Mouse (Mus musculus) left cerebral cortex, postnatal 36 days (tissue): Measurements from ENCODE around the gene Gstp1. TPM values are rescaled to one million over a fixed set of nuclear protein-coding genes. Genes with fewer than 3 reads are reported as not detected.
"Not testable (repeated sequence)": the region's sequence is repeated elsewhere in the genome, so short reads cannot be mapped to it uniquely, and the experiment has no call there.

Source experiments
- DNase-seq, 2 experiments: peaks; one replicate each; pipeline ENCODE4 v3.0.0; 2021 to 2022; ENCODE audit warnings: low spot score in 2 of 2, mixed read lengths in 1 of 2
- intact Hi-C: fragments of 180-260 bp; cut with DNase I; formaldehyde crosslinking; loops from one replicate; pipeline ENCODE4 v1.15.1; 2025
- total RNA-seq, 2 experiments: library from RNA; stranded (reverse); gene quantifications; 2 replicates each; pipeline ENCODE4 v1.2.3; 2021

Gene Gstp1
- total RNA-seq, 2 experiments from 2014 or later = 301 to 332 TPM

DNA sequence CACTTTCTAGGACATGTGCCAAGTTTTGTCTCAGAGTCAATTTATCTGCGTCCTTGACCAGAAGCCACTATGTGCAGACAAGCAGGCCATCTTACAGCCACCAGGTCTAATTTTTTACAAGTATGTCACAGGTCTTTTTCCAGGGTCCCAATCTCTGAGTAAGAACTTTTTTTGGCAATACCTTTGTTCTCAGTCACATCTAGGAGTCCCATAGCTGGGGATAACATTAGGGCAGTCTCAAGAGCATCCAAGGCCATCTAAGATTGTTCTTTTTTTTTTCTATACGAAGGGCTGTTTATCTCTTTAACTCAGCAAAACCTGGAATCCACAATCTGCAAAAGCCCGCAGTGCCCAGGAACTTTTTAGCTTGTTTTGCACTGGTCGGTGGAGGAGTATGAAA, 25.6 kb upstream of the Gstp1 start:
- DNase-seq, intact Hi-C loops: not testable (repeated sequence)

DNA sequence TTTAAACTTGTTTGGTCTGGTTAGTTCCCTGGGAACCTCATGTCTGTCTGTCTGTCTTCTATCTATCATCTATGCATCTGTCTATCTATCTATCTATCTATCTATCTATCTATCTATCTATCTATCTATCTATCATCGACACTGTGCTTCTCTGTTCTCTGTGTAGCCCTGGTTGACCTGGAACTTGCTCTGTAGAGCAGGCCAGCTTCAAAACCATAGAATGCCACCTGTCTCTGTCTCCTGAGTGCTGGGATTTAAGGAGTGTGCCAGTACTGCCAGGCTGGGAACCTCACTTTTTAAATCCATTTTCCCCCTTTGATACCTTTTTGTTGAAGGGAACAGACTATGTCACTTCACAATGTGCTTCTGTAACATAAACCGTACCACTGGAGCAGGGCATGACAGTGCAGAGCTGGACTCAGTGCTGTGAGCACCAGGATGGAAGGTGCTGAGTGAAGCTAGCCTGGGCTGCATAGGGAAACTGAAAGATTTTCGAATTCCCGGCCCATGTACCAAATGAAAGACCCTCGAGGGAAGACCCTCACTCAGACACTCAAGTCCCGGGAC, 23.2 kb upstream of the Gstp1 start:
- DNase-seq = no peak
- intact Hi-C loops = no loop called here

DNA sequence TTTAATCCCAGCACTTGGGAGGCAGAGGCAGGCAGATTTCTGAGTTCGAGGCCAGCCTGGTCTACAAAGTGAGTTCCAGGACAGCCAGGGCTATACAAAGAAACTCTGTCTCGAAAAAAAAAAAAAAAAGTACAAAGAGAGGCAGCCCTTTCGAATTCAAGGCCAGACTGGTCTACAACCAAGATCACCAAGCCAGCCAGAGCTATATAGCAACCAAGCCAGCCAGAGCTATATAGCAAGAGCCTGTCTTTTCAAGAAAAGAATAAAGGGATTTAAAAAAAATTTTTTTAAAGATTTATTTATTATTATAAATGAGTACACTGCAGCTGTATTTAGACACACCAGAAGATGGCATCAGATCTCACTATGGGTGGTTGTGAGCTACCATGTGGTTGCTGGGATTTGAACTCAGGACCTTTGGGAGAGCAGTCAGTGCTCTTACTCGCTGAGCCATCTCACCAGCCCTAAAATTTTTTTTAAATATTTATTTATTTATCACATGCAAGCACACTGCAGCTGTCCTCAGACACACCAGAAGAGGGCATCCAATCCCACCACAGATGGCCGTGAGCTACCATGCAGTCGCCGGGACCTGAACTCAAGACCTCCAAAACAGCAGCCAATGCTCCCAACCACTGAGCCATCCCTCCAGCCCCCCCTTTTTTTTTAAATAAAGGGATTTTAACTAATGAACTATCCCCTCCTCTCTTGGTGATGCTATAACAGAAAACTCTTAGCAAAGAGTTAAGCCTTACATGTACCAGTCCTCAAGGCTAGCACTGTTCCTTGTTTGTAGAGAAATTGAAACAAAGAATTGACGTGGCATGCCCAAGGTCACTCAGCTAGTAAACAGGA, 22.5 kb upstream of the Gstp1 start:
- intact Hi-C loops, DNase-seq: not testable (repeated sequence)

DNA sequence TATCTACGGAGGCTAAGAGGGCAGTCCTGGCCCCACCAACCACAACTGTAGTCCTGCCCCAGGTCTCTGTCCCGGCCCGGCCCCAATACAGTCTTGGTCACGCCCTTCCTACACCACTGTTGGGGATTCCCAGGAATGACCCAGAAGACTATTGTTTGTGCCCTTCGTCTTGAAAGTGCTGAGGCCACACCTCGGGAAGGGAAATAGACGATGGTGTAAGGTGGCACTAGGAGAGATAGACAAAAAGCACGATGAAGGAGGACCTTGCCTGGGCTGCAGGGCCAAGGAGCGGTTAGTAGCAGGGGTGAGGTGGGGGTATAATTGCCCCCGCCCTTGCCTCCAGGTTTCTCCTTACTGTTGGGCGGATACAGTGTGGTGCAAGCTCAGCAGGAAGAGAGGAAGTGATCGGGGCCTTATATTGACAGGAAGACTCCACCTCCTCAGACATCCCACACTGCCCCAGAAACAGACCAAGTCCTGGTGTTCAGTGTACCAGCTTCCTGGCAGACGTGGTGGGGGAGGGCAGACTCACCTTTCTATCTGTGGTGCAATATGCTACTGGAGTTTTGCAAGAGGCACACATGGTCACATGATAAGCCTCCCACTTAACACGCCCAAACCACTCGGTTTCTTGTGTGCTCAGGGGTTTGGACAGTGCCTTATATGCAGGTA, 21.4 kb upstream of the Gstp1 start, which contains the start of gene Gstp3:
Gene Gstp3 (minus strand): TSS at position 501 of the 672 bp plus-strand sequence.
- no peak for DNase-seq
- intact Hi-C loops = no loop called here

DNA sequence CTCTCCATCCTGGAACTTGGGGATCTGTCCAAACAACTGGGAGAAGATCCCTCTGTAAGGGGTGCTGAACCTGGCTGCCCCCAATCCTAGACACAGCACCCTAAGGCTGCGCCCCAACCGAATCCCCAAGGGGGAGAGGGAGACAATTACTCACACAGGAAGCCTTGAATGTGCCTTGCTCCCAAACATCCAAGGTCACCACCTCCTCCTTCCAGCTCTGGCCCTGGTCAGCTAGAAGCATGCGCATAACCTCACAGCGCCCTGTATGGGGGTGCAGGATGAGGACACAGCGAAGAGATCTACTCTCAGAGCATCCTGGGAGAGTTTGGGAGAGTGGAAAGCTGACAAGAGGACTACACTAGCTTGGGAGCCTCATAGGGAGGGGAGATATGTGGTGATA, 20.8 kb upstream of the Gstp1 start:
- intact Hi-C loops = no loop called here
- no peak for DNase-seq

DNA sequence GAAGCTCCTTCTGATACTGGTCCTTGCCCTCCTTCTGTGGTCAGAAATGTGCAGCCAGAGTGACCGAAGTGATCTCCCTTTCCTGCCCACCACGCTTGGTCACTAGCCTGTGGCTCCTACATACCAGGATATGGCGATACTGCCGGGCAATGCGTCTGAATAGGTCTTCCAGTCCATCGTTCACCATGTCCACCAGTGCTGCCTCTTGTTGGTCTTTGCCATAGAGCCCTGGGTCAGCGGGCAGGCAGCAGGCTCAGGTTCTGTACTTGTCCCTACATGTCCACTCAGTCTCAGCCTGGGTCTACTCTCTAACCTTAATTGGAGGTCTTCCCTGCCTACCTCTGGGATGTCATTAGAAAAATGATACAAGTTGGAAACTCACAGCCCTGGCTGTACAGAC, 20.2 kb upstream of the Gstp1 start:
- intact Hi-C loops = no loop called here
- DNase-seq = no peak

DNA sequence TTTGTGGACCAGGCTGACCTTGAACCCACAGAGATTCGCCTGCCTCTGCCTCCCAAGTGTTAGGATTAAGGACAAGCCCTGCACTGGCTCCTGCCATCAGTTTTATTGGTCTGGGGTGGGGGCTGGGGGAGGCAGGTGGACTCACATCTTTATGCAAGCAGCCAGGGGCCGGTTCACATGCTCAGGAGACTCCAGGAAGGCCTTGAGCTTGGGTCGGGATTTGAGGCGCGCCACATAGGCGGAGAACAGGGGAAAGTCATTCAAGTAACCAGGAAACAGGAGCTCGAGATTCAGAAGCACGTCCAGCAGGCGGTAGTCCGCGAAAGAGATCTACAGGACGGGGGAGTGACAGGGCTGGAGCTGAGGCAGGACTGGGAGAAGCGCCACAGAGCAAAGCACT, 19.6 kb upstream of the Gstp1 start:
- DNase-seq = no peak
- intact Hi-C loops = no loop called here

DNA sequence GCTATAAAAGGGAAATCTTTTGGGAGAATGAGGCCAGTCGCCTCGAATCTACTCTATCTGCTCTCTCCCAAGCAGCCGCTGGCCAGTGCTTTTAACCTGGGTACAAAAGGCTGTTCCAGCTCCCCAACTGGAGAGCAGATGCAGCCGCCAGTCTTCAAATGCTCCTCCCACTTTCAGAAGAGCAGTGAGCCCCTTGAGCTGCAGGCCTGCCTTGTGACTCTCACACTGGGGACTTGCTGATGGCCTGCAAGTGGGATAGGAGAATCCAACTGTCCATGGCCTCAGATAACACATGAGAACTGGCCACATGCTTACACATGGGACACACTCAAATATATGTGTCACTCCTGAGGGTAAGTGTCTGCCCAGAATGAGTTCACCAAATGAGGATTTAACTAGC, 18.9 kb upstream of the Gstp1 start:
- intact Hi-C loops = no loop called here
- no peak for DNase-seq

DNA sequence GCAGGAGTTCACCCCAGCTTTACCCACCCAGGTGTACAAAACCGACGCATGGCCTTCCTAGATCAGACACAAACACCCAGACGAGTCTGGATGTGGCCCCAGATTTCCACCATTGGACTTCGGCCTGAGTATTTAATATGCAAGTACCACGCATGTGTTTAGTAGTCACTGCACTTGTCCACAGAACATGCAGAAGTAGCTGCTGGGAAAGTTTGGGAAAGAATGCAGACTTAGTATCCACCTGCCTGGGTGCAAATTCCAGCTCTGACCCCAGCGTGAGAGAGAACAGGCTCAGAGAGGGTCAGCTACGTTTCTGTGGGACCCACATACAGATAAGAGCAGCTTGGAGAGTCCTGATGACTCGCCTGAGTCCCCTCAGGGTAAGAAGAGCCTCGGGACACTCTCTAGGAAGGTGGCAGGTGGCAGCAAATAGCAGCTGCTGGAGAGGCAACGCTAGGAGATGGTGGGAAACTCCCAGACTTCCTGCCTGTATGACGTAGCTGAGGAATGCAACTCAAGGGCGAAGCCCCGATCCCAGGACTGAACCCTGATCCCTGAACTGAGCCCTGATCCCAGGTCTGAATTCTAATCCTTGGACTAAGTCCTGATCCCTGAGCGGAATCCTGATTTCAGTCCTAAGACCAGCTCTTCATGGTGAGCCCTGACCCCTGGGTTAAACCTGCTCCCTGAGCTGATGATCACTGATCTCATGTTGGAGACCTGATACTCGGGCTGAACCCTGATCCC, 18.3 kb upstream of the Gstp1 start:
- intact Hi-C loops = no loop called here
- DNase-seq = no peak

DNA sequence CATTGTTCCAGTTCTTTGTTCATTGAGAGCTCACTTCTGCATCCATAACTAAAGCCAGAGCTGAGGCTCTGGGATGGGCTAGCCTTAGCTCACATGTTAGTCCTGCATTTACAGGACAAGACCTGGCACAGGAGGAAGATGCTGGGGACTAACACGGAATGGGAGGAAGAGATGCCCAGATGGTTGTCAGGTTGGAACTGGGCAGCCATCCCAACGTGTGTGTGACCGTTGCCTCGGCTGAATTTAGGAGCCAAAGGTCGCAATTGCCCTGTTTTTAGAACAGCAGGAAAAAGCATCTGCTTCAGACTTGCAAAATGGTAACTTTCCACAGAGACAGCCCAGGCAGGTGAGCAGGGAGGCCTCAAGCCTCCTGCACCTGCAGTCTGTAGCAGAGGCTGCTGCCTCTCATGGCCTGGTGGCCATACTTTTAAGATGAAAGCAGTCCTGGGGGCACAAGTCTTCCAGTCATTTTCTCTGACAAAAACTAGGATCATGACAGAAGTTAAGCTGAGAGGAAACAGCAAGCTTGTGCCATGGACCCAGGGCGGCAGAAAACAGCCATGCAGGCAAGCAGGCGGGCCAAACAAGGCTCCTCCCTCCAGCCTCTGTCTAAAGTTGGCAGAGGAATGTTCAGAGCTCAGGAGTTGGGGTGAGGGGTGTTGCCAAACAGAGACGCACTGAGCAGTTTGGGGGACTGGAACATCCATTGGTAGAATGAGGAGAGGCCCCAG, 17.6 kb upstream of the Gstp1 start:
- DNase-seq = no peak
- intact Hi-C loops = no loop called here

DNA sequence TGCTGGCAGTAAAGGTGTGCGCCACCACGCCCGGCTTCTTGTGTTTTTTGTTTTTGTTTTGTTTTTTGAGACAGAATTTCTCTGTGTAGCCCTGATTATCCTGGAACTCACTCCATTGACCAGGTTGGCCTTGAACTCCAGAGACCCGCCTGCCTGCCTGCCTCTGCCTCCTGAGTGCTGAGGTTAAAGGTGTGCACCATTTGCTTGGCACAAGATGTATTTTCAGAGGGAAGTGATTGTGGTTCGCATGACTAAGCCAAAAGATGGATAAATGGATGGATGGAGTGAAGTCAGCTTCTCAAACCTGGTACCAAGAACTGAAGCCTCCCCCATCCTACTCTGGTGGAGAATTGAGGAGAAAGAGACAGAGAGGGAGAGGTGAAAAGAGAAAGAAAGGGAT, 16.8 kb upstream of the Gstp1 start:
- intact Hi-C loops = no loop called here

DNA sequence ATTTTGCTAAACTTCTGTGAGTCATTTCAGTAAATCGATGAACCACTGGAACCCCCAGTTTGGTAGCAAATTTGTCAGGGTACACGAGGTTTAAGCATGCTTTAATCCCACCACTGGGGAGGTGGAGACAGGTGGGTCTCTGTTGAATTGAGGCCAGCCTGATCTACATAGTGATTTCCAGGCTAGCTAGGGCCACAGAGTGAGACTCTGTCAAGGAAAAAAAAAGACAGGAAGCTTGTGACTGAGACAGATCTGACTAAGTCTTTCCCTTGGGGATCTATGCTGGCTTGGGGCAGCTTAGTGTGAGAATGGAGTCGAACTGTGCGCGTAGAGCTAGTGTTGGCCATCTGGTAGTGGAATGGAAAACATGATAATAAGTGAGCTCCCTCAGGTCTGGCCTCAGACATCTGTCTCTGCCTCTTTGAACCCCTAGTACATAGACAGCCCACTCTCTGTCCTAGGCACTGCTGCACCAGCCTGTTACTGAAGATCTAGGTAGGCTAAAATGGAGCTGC, 14.8 kb upstream of the Gstp1 start:
- intact Hi-C loops = no loop called here
- DNase-seq = no peak

More for the DNA sequence above, 16.8 kb upstream of the Gstp1 start:
- no peak for DNase-seq

DNA sequence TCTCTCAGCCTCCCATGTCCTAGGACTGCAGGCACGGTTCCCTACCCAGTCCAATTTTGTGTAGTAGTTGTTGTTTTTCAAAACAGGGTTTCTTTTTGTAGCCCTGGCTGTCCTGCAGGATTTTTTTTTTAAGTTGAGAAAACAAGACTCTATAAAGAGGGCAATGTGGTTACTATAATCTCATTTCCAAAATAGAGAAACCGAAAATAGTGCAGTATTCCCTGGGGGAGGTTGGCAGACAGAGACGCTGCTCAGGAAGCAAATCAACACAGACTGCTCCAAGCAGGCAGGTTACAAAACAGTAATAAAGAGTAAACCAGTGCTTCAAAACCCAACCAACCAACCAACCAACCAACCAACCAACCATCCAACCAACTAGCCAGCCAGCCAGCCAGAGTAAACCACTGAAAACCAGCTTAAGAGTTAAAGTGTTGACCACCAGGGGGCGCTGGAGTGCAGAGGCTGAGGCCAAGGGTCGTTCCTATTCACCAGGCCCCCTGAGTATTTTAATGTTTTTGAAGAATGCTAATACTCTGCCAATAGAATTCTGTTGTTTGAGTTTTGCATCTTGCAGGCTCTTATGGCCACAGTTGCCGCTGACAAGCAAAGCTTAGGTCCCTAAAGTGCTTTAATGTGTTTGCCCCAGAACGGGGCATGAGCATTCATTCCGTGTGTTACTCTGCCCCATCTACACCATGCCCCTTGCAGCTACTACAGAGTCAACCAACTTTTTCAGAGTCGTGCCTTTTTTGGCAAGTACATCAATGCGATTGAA, 14.1 kb upstream of the Gstp1 start:
- peak in 1 of 2 experiments; percentile 25 for DNase-seq
- intact Hi-C loops = no loop called here

DNA sequence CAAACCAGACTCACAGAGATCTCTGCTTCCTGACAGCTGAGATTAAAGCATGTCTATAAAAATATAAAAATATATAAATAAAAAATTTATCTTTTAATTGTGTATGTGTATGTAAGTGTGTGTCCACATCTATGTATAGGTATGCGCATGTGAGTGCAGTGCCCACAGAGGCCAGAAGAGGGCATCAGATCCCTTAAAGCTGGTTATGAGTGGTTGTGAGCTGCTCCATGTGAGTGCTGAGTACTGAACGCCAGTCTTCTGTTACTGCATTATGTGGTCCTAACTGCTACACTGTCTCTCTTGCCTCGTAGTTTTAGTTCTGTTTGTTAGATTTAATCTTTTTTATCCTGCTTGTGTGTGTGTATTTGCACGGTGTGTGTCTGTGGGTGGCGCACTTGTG, 13.2 kb upstream of the Gstp1 start:
- DNase-seq = no peak
- intact Hi-C loops = no loop called here

DNA sequence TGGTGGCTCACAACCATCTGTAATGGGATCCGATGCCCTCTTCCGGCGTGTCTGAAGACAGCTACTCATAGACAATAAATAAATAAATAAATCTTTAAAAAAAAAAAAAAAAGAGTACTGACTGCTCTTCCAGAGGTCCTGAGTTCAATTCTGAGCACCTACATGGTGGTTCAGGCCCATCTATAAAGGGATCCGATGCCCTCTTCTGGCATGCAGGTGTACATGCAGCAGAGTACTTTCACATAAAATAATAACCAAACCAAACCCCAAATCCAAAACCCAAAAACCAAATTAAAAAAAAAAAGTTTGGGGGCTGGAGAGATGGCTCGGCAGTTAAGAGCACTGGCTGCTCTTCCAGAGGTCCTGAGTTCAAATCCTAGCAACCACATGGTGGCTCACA, 11.3 kb upstream of the Gstp1 start:
- intact Hi-C loops = loop anchor here (5.0 kb wide), 1 partner anchor 48 kb away; the partner anchor contains the start of genes Cdk2ap2 and Pitpnm1

DNA sequence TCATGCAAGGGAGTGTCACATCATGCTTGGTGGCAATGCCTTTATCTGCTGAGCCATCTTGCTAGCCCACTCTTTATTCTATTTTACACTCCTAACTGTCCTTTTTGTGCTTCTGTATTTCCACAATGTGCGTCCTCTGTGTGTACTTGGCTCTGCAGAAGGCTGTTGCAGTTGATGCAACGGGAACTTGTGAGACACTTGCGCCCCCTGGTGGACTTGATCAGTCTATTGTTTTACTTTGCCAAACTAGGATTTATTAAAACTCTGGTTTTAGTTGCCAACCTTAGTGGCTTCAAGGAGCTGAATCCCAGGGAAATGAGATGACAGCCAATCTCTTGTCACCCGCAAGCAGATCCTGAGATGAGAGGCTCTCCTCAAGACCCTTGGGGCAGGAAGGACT, 10.1 kb upstream of the Gstp1 start:
- intact Hi-C loops = loop anchor here (1.0 to 5.0 kb wide), 2 partner anchors 29 to 49 kb away; partner anchors contain the start of genes Cdk2ap2 and Pitpnm1
- peak; percentile 46 to 50 for DNase-seq

More for the DNA sequence above, 11.3 kb upstream of the Gstp1 start:
- DNase-seq = not testable (repeated sequence)

DNA sequence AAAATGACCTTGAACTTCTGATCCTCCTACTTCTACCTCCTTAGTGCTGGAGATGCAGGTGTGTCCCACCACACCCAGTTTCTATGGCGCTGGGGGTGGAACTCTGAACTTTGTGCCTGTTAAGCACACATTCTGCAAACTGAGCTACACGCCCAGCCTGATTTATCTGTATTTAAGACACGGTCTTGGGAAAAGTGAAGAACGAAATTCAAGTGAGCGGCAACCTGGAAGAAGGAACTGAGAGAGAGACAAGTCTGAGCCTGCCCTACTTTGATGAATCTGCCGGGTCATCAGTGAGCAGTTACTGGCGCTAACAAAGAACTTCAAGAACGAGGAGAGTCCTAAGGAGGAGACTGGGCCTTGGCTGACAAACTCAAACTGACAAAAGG, 9.1 kb upstream of the Gstp1 start:
- intact Hi-C loops = loop anchor here (5.0 kb wide), 1 partner anchor 50 kb away; the partner anchor contains the start of genes Cdk2ap2 and Pitpnm1
- no peak for DNase-seq
